Mouse (Mus musculus): ENCODE data around the gene Hes7.

GRCm38 (mm10) chr11:69098762-69099091, 21.5 kb upstream of the Hes7 start:
- peak; percentile 53 for TF ChIP-seq POLR2A (IDR thresholded peaks at IDR 0.05; ENCODE audit: control insufficient read depth, extremely low read depth, insufficient read depth, low read length, poor library complexity)
- peak; percentile 51; the same call in 1 of the 2 replicates for TF ChIP-seq CTCF (IDR thresholded peaks at IDR 0.05; ENCODE audit: borderline replicate concordance, control insufficient read depth, extremely low read depth, insufficient read depth, low read length, poor library complexity)

All from thymus, adult 2 months (tissue).